Mouse (Mus musculus) heart, embryonic 11.5 days (tissue): ENCODE measurements around the gene Myh7b. TPM values are rescaled to one million over a fixed set of nuclear protein-coding genes. Genes with fewer than 3 reads are reported as not detected.
"Not testable (repeated sequence)": the region's sequence is repeated elsewhere in the genome, so short reads cannot be mapped to it uniquely, and the experiment has no call there.

ENCODE experiments used
- ATAC-seq: fragments of 200-750 bp; cut with Nextera tagmentation; replicated peaks from 2 replicates; pipeline ENCODE4 v1.8.0; 2017; ENCODE audit warnings: moderate library complexity; ENCODE audit not compliant: insufficient number of reproducible peaks, low FRiP score, low TSS enrichment
- H3K27ac ChIP-seq: fragments of 300-500 bp; sonication (generic); 2 replicates; pipeline ENCODE4 v1.5.1; 2014; ENCODE audit warnings: mild to moderate bottlenecking, low read depth, low read length
- H3K27me3 ChIP-seq: fragments of 300-500 bp; sonication (generic); 2 replicates; pipeline ENCODE4 v1.6.1; 2014; ENCODE audit warnings: mild to moderate bottlenecking, low read length, mixed read lengths; ENCODE audit not compliant: control insufficient read depth, insufficient read depth
- H3K36me3 ChIP-seq: fragments of 300-500 bp; sonication (generic); 2 replicates; pipeline ENCODE4 v1.6.1; 2014; ENCODE audit warnings: mild to moderate bottlenecking, low read length, moderate library complexity, mixed read lengths; ENCODE audit not compliant: control insufficient read depth, insufficient read depth
- H3K4me1 ChIP-seq: fragments of 300-500 bp; sonication (generic); 2 replicates; pipeline ENCODE4 v1.6.1; 2014; ENCODE audit warnings: low read length; ENCODE audit not compliant: control insufficient read depth, insufficient read depth
- H3K4me2 ChIP-seq: fragments of 300-500 bp; sonication (generic); 2 replicates; pipeline ENCODE4 v1.6.1; 2014; ENCODE audit warnings: mild to moderate bottlenecking, moderate library complexity
- H3K4me3 ChIP-seq: fragments of 300-500 bp; sonication (generic); 2 replicates; pipeline ENCODE4 v1.5.1; 2014; ENCODE audit warnings: low read depth, low read length
- H3K9ac ChIP-seq: fragments of 300-500 bp; sonication (generic); 2 replicates; pipeline ENCODE4 v1.6.1; 2014; ENCODE audit warnings: mild to moderate bottlenecking, low read depth, low read length, moderate library complexity
- H3K9me3 ChIP-seq: fragments of 300-500 bp; sonication (generic); replicated peaks from 2 replicates; pipeline ENCODE4 v1.6.1; 2016; ENCODE audit warnings: low read length; ENCODE audit not compliant: control insufficient read depth
- WGBS: fragments of 180-500 bp; shearing (Covaris S2); extraction: QIAGEN DNeasy Blood & Tissue Kit; methylation state at CpG from one replicate; pipeline ENCODE4 v1.1.7; 2014; ENCODE audit not compliant: insufficient replicate concordance; 5-methylcytosine and 5-hydroxymethylcytosine counted together
- polyA plus RNA-seq: library from polyadenylated mRNA; unstranded; fragments of >200 nt; fragmentation: Nextera tagmentation; extraction: Ambion mirVana; gene quantifications from 2 replicates; pipeline ENCODE4 v1.2.1, GENCODE M21; 2014

The Myh7b gene
- polyA plus RNA-seq, 1 experiment from 2014 or later: 13.6 TPM

DNA sequence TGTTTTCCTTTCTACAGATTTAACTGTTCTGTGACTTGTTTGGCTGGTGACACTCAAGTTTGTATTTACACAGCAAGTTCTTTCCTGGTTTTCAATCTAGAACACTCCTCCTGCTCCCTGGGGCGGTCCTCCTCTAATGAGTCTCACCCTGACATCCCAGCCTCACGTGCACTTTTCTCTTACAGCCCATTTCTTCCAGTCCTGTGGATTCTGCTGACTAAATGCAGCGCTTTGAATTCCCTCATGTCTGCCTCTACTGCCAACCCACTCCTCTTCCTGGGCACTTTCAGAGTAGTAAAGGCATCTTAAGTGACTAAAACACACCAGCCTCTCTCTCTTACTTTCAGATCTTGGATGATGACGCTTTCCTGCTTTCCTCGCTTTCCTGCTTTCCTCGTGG lies 19.3 kb upstream of the Myh7b start:
- H3K27ac ChIP-seq: peak overlapping the region; percentile 84
- H3K4me1 ChIP-seq: peaks cover 10% of the 10 kb centered on the region
- ATAC-seq: no peak

GRCm38 (mm10) chr2:155592137-155592853 lies 18.7 kb upstream of the Myh7b start, which contains the start of gene Gss:
Gene Gss, minus strand, starts transcription at chr2:155592810.
- WGBS: under 1% methylated on average over 53 of the region's 53 CpGs
- H3K9me3 ChIP-seq: no peaks in the 10 kb centered on the region
- H3K4me3 ChIP-seq: peak within 1 kb of the TSS; percentile 63

More for the DNA sequence above, 19.3 kb upstream of the Myh7b start:
- Histone ChIP-seq H3K36me3 (no peaks in the 10 kb centered on the region), H3K9ac (peak overlapping the region; percentile 79), H3K27me3 (no peaks in the 10 kb centered on the region), H3K4me2 (peak overlapping the region; percentile 71), H3K9me3 (no peaks in the 10 kb centered on the region), H3K4me3 (peak overlapping the region; percentile 63)
- 7% methylated on average over 6 of the region's 6 CpGs for WGBS

DNA sequence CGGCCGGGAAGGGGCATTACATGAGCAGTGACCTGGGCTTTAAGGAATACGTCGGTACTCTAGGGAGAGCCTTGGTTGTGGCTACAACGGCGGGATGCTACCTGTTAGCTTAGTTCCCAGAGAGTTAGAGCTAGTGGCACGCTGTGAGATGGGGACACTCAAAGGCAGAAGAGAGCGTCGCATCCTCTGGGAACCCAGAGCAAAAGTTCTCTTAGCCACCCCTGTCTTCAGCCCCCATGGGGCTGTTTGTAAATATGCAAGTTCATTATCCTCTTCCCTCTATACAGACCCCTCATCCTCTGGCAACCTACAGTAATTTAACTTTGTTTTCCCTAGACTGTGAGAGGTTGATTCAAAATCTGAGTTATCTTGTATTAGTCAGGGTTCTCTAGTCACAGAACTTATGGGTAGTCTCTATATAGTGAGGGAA lies 18.1 kb upstream of the Myh7b start:
- H3K27me3 ChIP-seq: no peaks in the 10 kb centered on the region
- H3K9ac ChIP-seq: peak overlapping the region; percentile 74
- peaks cover 10% of the 10 kb centered on the region for H3K4me1 ChIP-seq
- H3K4me2 ChIP-seq: peak overlapping the region; percentile 71
- H3K4me3 ChIP-seq: peak overlapping the region; percentile 63
- no peak for ATAC-seq
- H3K27ac ChIP-seq: peak overlapping the region; percentile 25; the same call in 1 of the 2 replicates
- WGBS: 0% methylated on average over 9 of the region's 9 CpGs
- no peaks in the 10 kb centered on the region for H3K9me3 ChIP-seq
- H3K36me3 ChIP-seq: no peaks in the 10 kb centered on the region

More at GRCm38 (mm10) chr2:155592137-155592853, 18.7 kb upstream of the Myh7b start, which contains the start of gene Gss:
- H3K36me3 ChIP-seq: no peaks in the 10 kb centered on the region
- peak within 1 kb of the TSS; percentile 79 for H3K9ac ChIP-seq
- peak; percentile 87 for ATAC-seq
- H3K27me3 ChIP-seq: no peaks in the 10 kb centered on the region
- H3K4me1 ChIP-seq: peaks cover 10% of the 10 kb centered on the region
- H3K27ac ChIP-seq: peak within 1 kb of the TSS; percentile 84
- H3K4me2 ChIP-seq: peak within 1 kb of the TSS; percentile 71

DNA sequence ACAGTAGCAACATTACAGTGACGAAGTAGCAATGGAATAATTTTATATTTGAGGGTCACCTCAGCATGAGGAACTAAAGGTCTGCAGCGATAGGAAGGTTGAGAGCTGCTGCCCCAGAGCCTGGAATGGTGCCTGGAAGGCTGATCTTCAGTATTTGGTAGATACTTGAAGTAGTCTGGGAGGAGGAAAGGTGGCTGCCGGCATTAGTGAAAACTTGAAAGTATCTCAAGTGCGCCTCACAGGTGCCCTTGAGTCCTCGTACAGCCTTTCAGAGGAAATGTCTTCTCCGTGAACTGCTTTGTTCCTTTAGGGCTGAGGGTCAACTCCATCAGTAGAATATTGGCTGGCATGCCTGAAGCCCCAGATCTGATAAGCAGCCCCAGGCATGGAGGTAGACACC lies 15.5 kb upstream of the Myh7b start:
- WGBS: 75% methylated on average over 6 of the region's 6 CpGs
- Histone ChIP-seq H3K9ac (no peak overlapping the region), H3K4me2 (no peak overlapping the region), H3K36me3 (no peaks in the 10 kb centered on the region), H3K27ac (no peak overlapping the region), H3K27me3 (no peaks in the 10 kb centered on the region), H3K9me3 (no peaks in the 10 kb centered on the region), H3K4me3 (no peak overlapping the region), H3K4me1 (peaks cover 10% of the 10 kb centered on the region)
- no peak for ATAC-seq

- no peaks in the 10 kb centered on the region for H3K9me3 ChIP-seq
- no peak for ATAC-seq
- peaks cover 28% of the 10 kb centered on the region for H3K4me1 ChIP-seq
- H3K9ac ChIP-seq: peak overlapping the region; percentile 58; the same call in 1 of the 2 replicates
- H3K4me3 ChIP-seq: no peak overlapping the region
- H3K27ac ChIP-seq: peak overlapping the region; percentile 94
- 61% methylated on average over 3 of the region's 3 CpGs for whole genome bisulfite sequencing
- no peak overlapping the region for H3K4me2 ChIP-seq
- no peaks in the 10 kb centered on the region for H3K36me3 ChIP-seq
- no peaks in the 10 kb centered on the region for H3K27me3 ChIP-seq
Observed at GRCm38 (mm10) chr2:155603707-155604106, 7.3 kb upstream of the Myh7b start.

- Histone ChIP-seq H3K9ac (peak overlapping the region; percentile 58; the same call in 1 of the 2 replicates), H3K27ac (peak overlapping the region; percentile 94), H3K4me1 (peaks cover 28% of the 10 kb centered on the region), H3K9me3 (no peaks in the 10 kb centered on the region), H3K36me3 (no peaks in the 10 kb centered on the region), H3K4me2 (peak overlapping the region; percentile 57), H3K4me3 (no peak overlapping the region; the same call in 1 of the 2 replicates), H3K27me3 (no peaks in the 10 kb centered on the region)
- WGBS: 29% methylated on average over 10 of the region's 10 CpGs
- peak; percentile 88 for ATAC-seq
Observed at GRCm38 (mm10) chr2:155604560-155605235, 6.3 kb upstream of the Myh7b start.

DNA sequence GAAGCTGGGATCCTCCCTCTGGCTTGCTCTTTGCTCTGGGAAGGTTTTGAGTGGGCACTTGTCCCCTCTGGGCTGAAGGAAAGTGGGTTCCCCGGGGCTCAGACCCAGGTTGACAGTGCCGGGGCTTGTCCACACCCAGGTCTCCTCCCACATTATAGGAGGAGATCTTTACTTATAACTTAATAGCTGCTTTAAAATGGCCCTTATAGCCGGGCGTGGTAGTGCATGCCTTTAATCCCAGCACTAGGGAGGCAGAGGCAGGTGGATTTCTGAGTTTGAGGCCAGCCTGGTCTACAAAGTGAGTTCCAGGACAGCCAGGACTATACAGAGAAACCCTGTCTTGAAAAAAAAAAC lies 5.8 kb upstream of the Myh7b start:
- H3K4me3 ChIP-seq, H3K36me3 ChIP-seq, ATAC-seq, H3K9me3 ChIP-seq, H3K27me3 ChIP-seq: not testable (repeated sequence)
- WGBS: 48% methylated on average over 4 of the region's 4 CpGs
- peaks cover 28% of the 10 kb centered on the region for H3K4me1 ChIP-seq
- peak overlapping the region; percentile 57 for H3K4me2 ChIP-seq
- H3K9ac ChIP-seq: peak overlapping the region; percentile 58; the same call in 1 of the 2 replicates
- peak overlapping the region; percentile 94 for H3K27ac ChIP-seq

DNA sequence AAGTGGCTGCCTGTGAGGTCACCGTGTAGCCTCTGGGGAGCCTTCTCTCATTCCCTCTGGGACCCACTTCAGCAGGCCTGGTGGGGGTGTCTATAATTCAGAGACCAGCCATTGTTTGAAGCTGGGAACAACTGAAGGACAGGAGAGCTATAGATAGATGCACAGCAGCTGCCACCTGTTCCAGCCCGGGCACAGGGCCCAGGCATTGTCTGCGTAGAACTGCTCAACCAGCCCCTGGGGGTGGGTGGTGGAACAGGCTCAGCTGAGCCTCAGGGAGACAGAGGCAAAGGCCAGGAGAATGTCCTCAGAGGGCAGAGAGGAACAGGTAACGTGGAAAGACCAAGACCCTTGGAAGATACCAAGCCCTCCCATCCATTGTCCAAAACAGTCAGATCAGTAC lies 4.7 kb upstream of the Myh7b start:
- whole genome bisulfite sequencing: 67% methylated on average over 4 of the region's 4 CpGs
- peak overlapping the region; percentile 16; the same call in 1 of the 2 replicates for H3K9ac ChIP-seq
- peaks cover 35% of the 10 kb centered on the region for H3K4me1 ChIP-seq
- H3K4me2 ChIP-seq: no peak overlapping the region
- H3K27me3 ChIP-seq: no peaks in the 10 kb centered on the region
- no peaks in the 10 kb centered on the region for H3K9me3 ChIP-seq
- no peak for ATAC-seq
- H3K36me3 ChIP-seq: no peaks in the 10 kb centered on the region
- no peak overlapping the region for H3K4me3 ChIP-seq
- H3K27ac ChIP-seq: peak overlapping the region; percentile 94
